Mouse (Mus musculus) heart, adult 2 months (tissue): ENCODE measurements at regions not wholly inside any gene's neighbourhood (a gene's known extent, or its start where the extent isn't known, plus 50 kb on each side); places are given as distances from the start of the nearest gene placed in this dataset.

Source experiments
- CTCF ChIP-seq: fragments of 200-600 bp; IDR thresholded peaks from 2 replicates; pipeline ENCODE4 v1.8.1; 2022; ENCODE audit warnings: antibody characterized with exemption, mild to moderate bottlenecking, moderate library complexity
- EP300 ChIP-seq: fragments of 200-500 bp; IDR thresholded peaks from 2 replicates; pipeline ENCODE4 v1.6.1; 2011; ENCODE audit warnings: low read depth, low read length, control low read depth; ENCODE audit not compliant: insufficient read depth

- TF ChIP-seq EP300 (no peak), CTCF (no peak)
Measured at GRCm38 (mm10) chr3:119976363-119976762, 192.1 kb upstream of the Ptbp2 start.
